ENCODE assay signal across 16 mouse cellular contexts in genomic region chr6:32837939-32838301, GRCm38 (mm10).
DNase-seq lines count a peak whose midpoint lies in the region; ATAC-seq and TF ChIP-seq lines count a peak whose summit lies in the region.
"Had no signal": no experiment of that assay in that cellular context is flagged by ENCODE, and none has a peak within 500 bp of the region (broad histone marks: within the 10 kb centered on the region; RNA-seq: fewer than 3 reads in every experiment).

No protein-coding gene starts in this region.

- peak overlapping the region; percentile 72 for H3K27ac ChIP-seq in layer of hippocampus, adult 2 months
- H3K27ac ChIP-seq in midbrain, embryonic 15.5 days: peak overlapping the region; percentile 48; the same call in 1 of the 2 replicates
- H3K27ac ChIP-seq in kidney, embryonic 15.5 days: no peak overlapping the region
- H3K27ac ChIP-seq: limb, embryonic 13.5 days; liver, embryonic 15.5 days had no signal

- peak in 1 of 2 experiments; percentile 8 for DNase-seq in layer of hippocampus, adult 2 months (ENCODE audit: low spot score in 2 of 2)
- no peak for DNase-seq in layer of hippocampus, postnatal 36 days
- peak; percentile 6 for DNase-seq in Muller cell, postnatal 12 days (ENCODE audit: inconsistent ontology term)
- peak; percentile 67 for DNase-seq in brain, adult 2 months (ENCODE audit: low read depth, low spot score)
- DNase-seq in cerebellum, postnatal 36 days: no peak
- DNase-seq: cerebellum, adult 11 months; retina, postnatal 1 day; thymus, adult 2 months had no signal

- no peak for TF ChIP-seq CTCF in layer of hippocampus, adult 2 months (conservative IDR thresholded peaks at IDR 0.05)

- H3K27me3 ChIP-seq in midbrain, embryonic 15.5 days (replicated peaks): no peaks in the 10 kb centered on the region
- no peaks in the 10 kb centered on the region for H3K27me3 ChIP-seq in kidney, embryonic 15.5 days
- H3K27me3 ChIP-seq: embryonic facial prominence, embryonic 12.5 days; limb, embryonic 13.5 days; liver, embryonic 15.5 days had no signal

- no peaks in the 10 kb centered on the region for H3K36me3 ChIP-seq in midbrain, embryonic 15.5 days (replicated peaks)
- H3K36me3 ChIP-seq in kidney, embryonic 15.5 days: peaks cover 18% of the 10 kb centered on the region; the same call in 1 of the 2 replicates

- H3K4me1 ChIP-seq in midbrain, embryonic 15.5 days: peaks cover 11% of the 10 kb centered on the region
- H3K4me1 ChIP-seq in kidney, embryonic 15.5 days: no peaks in the 10 kb centered on the region
- H3K4me1 ChIP-seq: embryonic facial prominence, embryonic 12.5 days; limb, embryonic 13.5 days; liver, embryonic 15.5 days had no signal

- no peak overlapping the region for H3K4me2 ChIP-seq in midbrain, embryonic 15.5 days
- H3K4me2 ChIP-seq in kidney, embryonic 15.5 days: no peak overlapping the region
- H3K4me2 ChIP-seq: embryonic facial prominence, embryonic 12.5 days; limb, embryonic 13.5 days; liver, embryonic 15.5 days had no signal

- no peak overlapping the region for H3K4me3 ChIP-seq in layer of hippocampus, adult 2 months
- no peak overlapping the region for H3K4me3 ChIP-seq in midbrain, embryonic 15.5 days
- H3K4me3 ChIP-seq in kidney, embryonic 15.5 days (replicated peaks): no peak overlapping the region
- H3K4me3 ChIP-seq: embryonic facial prominence, embryonic 12.5 days; limb, embryonic 13.5 days; liver, embryonic 15.5 days had no signal

- ATAC-seq in midbrain, embryonic 15.5 days (replicated peaks): no peak
- ATAC-seq in kidney, embryonic 15.5 days (replicated peaks; ENCODE audit: low FRiP score): no peak
- ATAC-seq: activated CD4-positive, CD25-positive, alpha-beta regulatory T cell, adult 4 months; CD4-positive, CD25-positive, alpha-beta regulatory T cell, adult 4 months; inflammation-experienced regulatory T-cells, adult 6 months had no signal

- 73% methylated on average over 2 of the region's 2 CpGs for WGBS in midbrain, embryonic 15.5 days
- 92% methylated on average over 2 of the region's 2 CpGs for WGBS in kidney, embryonic 15.5 days

- H3K9me3 ChIP-seq in midbrain, embryonic 15.5 days: no peaks in the 10 kb centered on the region
- H3K9me3 ChIP-seq in kidney, embryonic 15.5 days (replicated peaks): 0 out of 2 replicates have a peak, but pooled peaks cover 3% of the 10 kb centered on the region
- H3K9me3 ChIP-seq: embryonic facial prominence, embryonic 12.5 days; liver, embryonic 15.5 days had no signal

- no peak overlapping the region for H3K9ac ChIP-seq in midbrain, embryonic 15.5 days
- H3K9ac ChIP-seq in kidney, embryonic 15.5 days: no peak overlapping the region
- H3K9ac ChIP-seq: embryonic facial prominence, embryonic 12.5 days; limb, embryonic 13.5 days; liver, embryonic 15.5 days had no signal

Comparison
In these comparisons a context has a peak if more than half of its experiments do, and no peak if none do; other contexts are left out.
1. DNase-seq: peak in Muller cell, postnatal 12 days (single experiment) and brain, adult 2 months (single experiment); none in layer of hippocampus, postnatal 36 days (0 of 2) and cerebellum, postnatal 36 days (0 of 2).